Mouse (Mus musculus) embryonic facial prominence, embryonic 11.5 days (tissue): Measurements from ENCODE around the gene Vsx2. TPM values are rescaled to one million over a fixed set of nuclear protein-coding genes. Genes with fewer than 3 reads are reported as not detected.

ENCODE experiments used
- ATAC-seq: fragments of 200-750 bp; cut with Nextera tagmentation; replicated peaks from 2 replicates; pipeline ENCODE4 v1.8.0; 2017; ENCODE audit warnings: low read depth; ENCODE audit not compliant: insufficient number of reproducible peaks, low FRiP score, low TSS enrichment
- DNase-seq: peaks from one replicate; pipeline ENCODE4 v3.0.0-alpha.2; 2015; ENCODE audit warnings: low spot score
- H3K27ac ChIP-seq: fragments of 300-500 bp; sonication (generic); replicated peaks from 2 replicates; pipeline ENCODE4 v1.5.1; 2014; ENCODE audit warnings: mild to moderate bottlenecking, low read depth, low read length, control low read depth
- H3K27me3 ChIP-seq: fragments of 300-500 bp; sonication (generic); 2 replicates; pipeline ENCODE4 v1.6.1; 2014; ENCODE audit warnings: mild to moderate bottlenecking, low read length, moderate library complexity, mixed read lengths; ENCODE audit not compliant: control insufficient read depth, insufficient read depth
- H3K36me3 ChIP-seq: fragments of 300-500 bp; sonication (generic); replicated peaks from 2 replicates; pipeline ENCODE4 v1.6.1; 2014; ENCODE audit warnings: low read depth, mild to moderate bottlenecking, low read length, moderate library complexity, mixed read lengths; ENCODE audit not compliant: control insufficient read depth, insufficient read depth
- H3K4me1 ChIP-seq: fragments of 300-500 bp; sonication (generic); 2 replicates; pipeline ENCODE4 v1.6.1; 2014; ENCODE audit warnings: low read length, mixed read lengths; ENCODE audit not compliant: control insufficient read depth, insufficient read depth
- H3K4me2 ChIP-seq: fragments of 300-500 bp; sonication (generic); 2 replicates; pipeline ENCODE4 v1.6.1; 2014; ENCODE audit warnings: low read depth, mild to moderate bottlenecking, control low read depth, low read length, moderate library complexity
- H3K4me3 ChIP-seq: fragments of 300-500 bp; sonication (generic); 2 replicates; pipeline ENCODE4 v1.5.1; 2014; ENCODE audit warnings: low read depth, low read length, control low read depth
- H3K9ac ChIP-seq: fragments of 300-500 bp; sonication (generic); replicated peaks from 2 replicates; pipeline ENCODE4 v1.6.1; 2014; ENCODE audit warnings: mild to moderate bottlenecking, control low read depth, low read length
- H3K9me3 ChIP-seq: fragments of 300-500 bp; sonication (generic); replicated peaks from 2 replicates; pipeline ENCODE4 v1.6.1; 2016; ENCODE audit warnings: mild to moderate bottlenecking, low read length, inconsistent platforms, mixed read lengths; ENCODE audit not compliant: control insufficient read depth
- WGBS: fragments of 180-500 bp; shearing (Covaris S2); extraction: QIAGEN DNeasy Blood & Tissue Kit; methylation state at CpG from one replicate; pipeline ENCODE4 v1.1.7; 2014; 5-methylcytosine and 5-hydroxymethylcytosine counted together
- polyA plus RNA-seq: library from polyadenylated mRNA; unstranded; fragments of >200 nt; fragmentation: Nextera tagmentation; extraction: Ambion mirVana; gene quantifications from 2 replicates; pipeline ENCODE4 v1.2.1, GENCODE M21; 2014

Gene Vsx2
- polyA plus RNA-seq, 1 experiment from 2014 or later = 3.6 TPM

DNA sequence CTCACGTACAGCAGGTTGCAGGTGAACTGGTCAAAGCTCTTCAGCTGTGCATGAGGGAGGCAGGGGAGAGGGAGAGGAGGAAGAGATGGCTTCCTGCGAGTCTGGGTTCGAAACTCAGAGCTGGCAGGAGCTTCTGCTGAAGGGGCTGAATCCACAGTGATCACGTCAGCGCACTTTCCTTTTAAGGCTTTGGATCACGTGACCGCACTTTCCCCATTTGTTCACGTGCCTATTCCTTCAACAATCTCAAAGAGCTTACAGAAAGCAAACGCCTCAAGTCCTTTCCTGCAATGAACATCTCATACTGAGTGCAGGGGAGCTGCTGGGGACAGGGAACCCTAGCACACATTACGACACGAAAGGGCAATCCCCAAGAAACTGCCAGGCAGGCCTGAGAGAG, 44.4 kb downstream of the Vsx2 start:
- H3K4me2 ChIP-seq = no peak overlapping the region
- 88% methylated on average over 11 of the region's 11 CpGs for WGBS
- no peak for DNase-seq
- no peak overlapping the region for H3K9ac ChIP-seq
- no peaks in the 10 kb centered on the region for H3K36me3 ChIP-seq
- no peaks in the 10 kb centered on the region for H3K4me1 ChIP-seq
- no peak overlapping the region for H3K4me3 ChIP-seq
- no peaks in the 10 kb centered on the region for H3K27me3 ChIP-seq
- no peaks in the 10 kb centered on the region for H3K9me3 ChIP-seq
- no peak overlapping the region for H3K27ac ChIP-seq
- ATAC-seq = no peak

DNA sequence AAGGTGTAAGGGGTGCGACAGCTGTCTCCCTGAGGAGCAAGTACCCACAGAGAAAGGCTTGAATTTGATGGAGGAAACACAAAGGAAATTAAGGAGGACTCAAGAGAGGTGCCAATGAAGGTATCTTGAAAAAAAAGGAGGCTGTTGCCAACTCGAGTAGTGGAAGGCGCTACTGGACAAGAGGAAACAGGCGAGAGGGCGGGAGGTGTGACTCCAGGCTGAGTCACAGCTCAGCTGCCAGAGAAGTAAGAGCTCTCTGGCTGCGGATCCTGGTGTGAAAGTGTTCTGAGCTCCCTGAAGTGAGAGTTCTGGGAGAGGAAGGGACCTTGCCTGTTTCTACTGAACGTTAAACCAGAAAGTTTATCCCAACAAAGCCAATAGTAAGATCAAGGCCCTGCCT, 45.0 kb downstream of the Vsx2 start:
- no peak for ATAC-seq
- no peaks in the 10 kb centered on the region for H3K9me3 ChIP-seq
- H3K9ac ChIP-seq = no peak overlapping the region
- no peak overlapping the region for H3K27ac ChIP-seq
- no peaks in the 10 kb centered on the region for H3K4me1 ChIP-seq
- no peaks in the 10 kb centered on the region for H3K27me3 ChIP-seq
- DNase-seq = no peak
- no peaks in the 10 kb centered on the region for H3K36me3 ChIP-seq
- H3K4me2 ChIP-seq = no peak overlapping the region
- WGBS = 78% methylated on average over 7 of the region's 7 CpGs
- no peak overlapping the region for H3K4me3 ChIP-seq

DNA sequence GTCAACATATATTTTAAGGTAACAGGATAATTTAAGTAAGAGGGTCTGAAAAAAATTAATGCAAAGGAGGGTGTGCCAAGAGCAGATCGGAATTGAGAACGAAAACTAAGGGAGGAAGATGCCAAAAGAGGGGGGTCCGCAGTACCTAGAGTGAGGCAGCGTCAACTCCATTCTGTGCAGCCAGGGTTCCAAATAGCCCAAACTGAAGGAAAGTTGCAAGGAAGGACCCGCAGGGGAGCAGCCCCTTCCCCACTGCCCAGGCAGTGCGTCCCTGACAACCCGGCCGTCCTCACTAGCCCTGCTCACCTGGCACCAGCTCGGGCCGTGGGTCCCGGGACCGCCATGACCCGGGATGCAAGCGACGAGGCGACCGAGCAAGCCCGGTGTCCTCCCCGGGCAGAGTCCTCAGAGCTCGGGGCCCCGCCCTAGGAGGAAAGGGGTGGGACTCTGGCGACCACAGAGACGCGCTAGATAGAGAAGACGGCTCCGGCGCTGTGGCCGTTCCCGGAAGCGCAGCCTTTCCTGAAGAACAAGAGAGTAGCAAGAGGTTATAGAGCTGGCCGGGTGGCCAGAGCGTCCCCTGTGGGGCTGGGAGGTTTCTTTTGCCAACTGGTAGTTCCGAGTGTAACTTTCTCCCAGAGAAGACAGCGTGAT, 47.5 kb downstream of the Vsx2 start, which contains the start of gene Abcd4:
TSS of gene Abcd4 (minus strand) at position 437 of the 654 bp plus-strand sequence.
- H3K9ac ChIP-seq = peak within 1 kb of the TSS; percentile 87
- ATAC-seq (peak; percentile 98), DNase-seq (peak; percentile 94)
- H3K4me3 ChIP-seq = peak within 1 kb of the TSS; percentile 68
- no peaks in the 10 kb centered on the region for H3K36me3 ChIP-seq
- peak within 1 kb of the TSS; percentile 53 for H3K4me2 ChIP-seq
- H3K27me3 ChIP-seq = no peaks in the 10 kb centered on the region
- WGBS = under 1% methylated on average over 34 of the region's 34 CpGs
- H3K27ac ChIP-seq = no peak within 1 kb of the TSS
- H3K9me3 ChIP-seq = no peaks in the 10 kb centered on the region
- no peaks in the 10 kb centered on the region for H3K4me1 ChIP-seq

DNA sequence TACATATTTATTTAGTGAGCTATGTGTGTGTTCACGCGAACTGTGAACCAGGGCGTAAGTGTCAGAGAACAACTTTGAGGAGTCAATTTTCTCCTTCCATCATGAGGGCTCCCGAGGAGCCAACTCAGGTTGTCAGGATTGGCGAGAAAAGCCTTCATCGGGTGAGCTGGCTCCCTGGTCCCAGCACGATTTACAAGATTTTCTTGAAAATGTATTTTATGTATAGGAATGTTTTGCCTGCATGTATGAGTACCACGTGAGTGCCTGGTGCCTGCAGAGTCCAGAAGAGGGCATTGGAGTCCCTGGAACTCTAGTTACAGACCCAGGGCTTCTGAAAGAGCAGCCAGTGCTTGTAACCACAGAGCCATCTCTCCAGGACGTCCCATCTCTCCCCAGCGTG, 48.1 kb downstream of the Vsx2 start:
- no peaks in the 10 kb centered on the region for H3K4me1 ChIP-seq
- H3K36me3 ChIP-seq = no peaks in the 10 kb centered on the region
- peak overlapping the region; percentile 47 for H3K9ac ChIP-seq
- H3K27me3 ChIP-seq = no peaks in the 10 kb centered on the region
- 0 out of 2 replicates have a peak, but pooled peaks have one; percentile 62 for ATAC-seq
- no peaks in the 10 kb centered on the region for H3K9me3 ChIP-seq
- H3K4me2 ChIP-seq = peak overlapping the region; percentile 44
- peak overlapping the region; percentile 68 for H3K4me3 ChIP-seq
- H3K27ac ChIP-seq = no peak overlapping the region
- WGBS = 9% methylated on average over 10 of the region's 10 CpGs
- no peak for DNase-seq

DNA sequence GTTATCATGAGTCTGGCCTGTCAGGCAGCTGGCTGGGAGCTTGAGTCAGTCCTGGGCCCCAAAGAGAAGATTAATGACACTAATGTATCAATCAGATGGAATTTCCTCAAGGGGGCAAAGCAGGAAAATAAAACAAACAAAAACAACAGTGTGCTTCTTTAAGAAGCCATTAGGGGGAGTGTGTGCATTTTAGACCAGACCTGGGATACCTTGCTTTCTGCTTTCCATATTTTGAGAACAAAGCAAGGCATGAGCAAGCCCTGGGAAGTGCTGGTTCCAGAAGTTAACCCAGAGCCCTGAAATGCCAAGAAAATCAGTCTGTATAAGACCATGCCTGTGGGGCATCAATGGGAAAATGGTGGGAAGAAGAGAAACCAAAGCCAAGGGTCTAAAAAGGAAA, 51.4 kb downstream of the Vsx2 start:
- Histone ChIP-seq H3K9ac (no peak overlapping the region), H3K4me2 (no peak overlapping the region), H3K4me3 (no peak overlapping the region), H3K36me3 (no peaks in the 10 kb centered on the region), H3K4me1 (no peaks in the 10 kb centered on the region), H3K27ac (no peak overlapping the region), H3K27me3 (peaks cover 10% of the 10 kb centered on the region), H3K9me3 (no peaks in the 10 kb centered on the region)
- ATAC-seq = no peak
- peak; percentile 47 for DNase-seq

DNA sequence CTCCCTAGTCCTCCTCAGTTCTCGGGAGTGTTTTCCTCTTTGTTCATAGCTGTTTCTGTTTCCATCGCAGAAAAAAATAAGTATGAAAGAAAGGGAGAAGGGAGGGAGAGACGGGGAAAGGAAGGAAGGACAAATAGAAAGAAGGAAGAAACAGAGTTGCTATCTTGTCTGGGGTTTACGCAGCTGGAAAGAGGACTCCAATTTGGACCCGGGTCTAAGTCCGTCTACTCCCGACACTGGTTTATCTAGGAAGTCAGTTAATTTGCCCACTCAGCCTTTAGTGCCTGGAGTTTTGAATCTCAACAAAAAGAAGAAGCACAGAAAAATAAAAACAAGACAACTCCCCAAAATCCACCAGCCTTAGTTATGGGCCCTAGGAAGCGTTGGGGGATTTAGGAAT, 55.0 kb downstream of the Vsx2 start:
- no peak overlapping the region for H3K4me3 ChIP-seq
- no peak overlapping the region for H3K9ac ChIP-seq
- 17% methylated on average over 8 of the region's 8 CpGs for WGBS
- H3K36me3 ChIP-seq = no peaks in the 10 kb centered on the region
- H3K27ac ChIP-seq = no peak overlapping the region
- H3K9me3 ChIP-seq = no peaks in the 10 kb centered on the region
- DNase-seq = no peak
- no peak overlapping the region for H3K4me2 ChIP-seq
- no peaks in the 10 kb centered on the region for H3K4me1 ChIP-seq
- H3K27me3 ChIP-seq = peaks cover 10% of the 10 kb centered on the region
- no peak for ATAC-seq

DNA sequence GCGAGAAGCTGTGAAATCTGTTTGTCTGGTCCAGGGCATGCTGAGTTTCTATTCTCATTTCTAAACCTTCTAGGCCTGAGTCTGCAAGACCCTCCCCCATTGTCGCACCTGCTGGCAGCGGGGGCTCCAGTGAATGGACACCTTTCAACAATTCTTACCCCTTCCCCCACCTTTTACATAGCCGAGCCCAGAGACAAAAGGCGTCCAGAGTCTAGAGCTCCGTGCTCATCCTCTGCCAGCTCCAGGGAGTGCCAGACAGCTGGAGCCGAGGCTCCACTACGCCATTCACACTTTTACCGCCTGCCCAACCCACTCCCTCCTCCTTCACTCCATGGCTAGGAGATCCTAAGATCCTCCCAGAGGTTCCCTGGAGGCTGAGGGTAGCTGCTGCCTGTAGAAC, 55.6 kb downstream of the Vsx2 start:
- Histone ChIP-seq H3K4me2 (no peak overlapping the region), H3K27me3 (peaks cover 10% of the 10 kb centered on the region), H3K27ac (no peak overlapping the region), H3K36me3 (no peaks in the 10 kb centered on the region), H3K9me3 (no peaks in the 10 kb centered on the region), H3K9ac (no peak overlapping the region), H3K4me3 (no peak overlapping the region), H3K4me1 (no peaks in the 10 kb centered on the region)
- 2% methylated on average over 9 of the region's 9 CpGs for WGBS
- no peak for ATAC-seq
- DNase-seq = no peak

DNA sequence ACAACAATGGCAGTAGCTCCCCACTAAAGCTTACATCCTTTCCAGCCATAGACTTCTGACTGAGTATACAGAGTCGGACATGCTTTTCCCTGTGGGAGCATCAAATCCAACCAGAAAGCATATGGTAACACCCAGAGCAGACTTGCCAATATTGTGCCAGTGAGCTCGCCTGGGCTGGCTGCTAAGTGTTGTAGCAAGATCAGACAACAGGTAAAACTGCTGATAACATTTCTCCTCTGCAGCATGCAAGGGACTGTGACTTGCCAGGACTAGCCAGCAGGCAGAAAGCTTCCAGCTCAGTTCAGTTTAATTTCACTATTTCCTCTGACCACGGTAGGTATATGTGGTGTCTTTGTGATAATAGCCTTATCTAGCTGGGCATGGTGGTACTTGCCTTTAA, 62.3 kb downstream of the Vsx2 start:
- DNase-seq (no peak), ATAC-seq (no peak)
- Histone ChIP-seq H3K4me2 (no peak overlapping the region), H3K27ac (no peak overlapping the region), H3K27me3 (no peaks in the 10 kb centered on the region), H3K9me3 (no peaks in the 10 kb centered on the region), H3K9ac (no peak overlapping the region), H3K4me3 (no peak overlapping the region), H3K4me1 (no peaks in the 10 kb centered on the region), H3K36me3 (no peaks in the 10 kb centered on the region)
- WGBS = 76% methylated on average over 3 of the region's 3 CpGs
